Mouse (Mus musculus) neural tube, embryonic 15.5 days (tissue): ENCODE measurements around the gene Rffl. TPM values are rescaled to one million over a fixed set of nuclear protein-coding genes. Genes with fewer than 3 reads are reported as not detected.
"Not testable (repeated sequence)": the region's sequence is repeated elsewhere in the genome, so short reads cannot be mapped to it uniquely, and the experiment has no call there.

Experiments used
- ATAC-seq: fragments of 200-750 bp; cut with Nextera tagmentation; 2 replicates; pipeline ENCODE4 v1.8.0; 2017; ENCODE audit warnings: mild to moderate bottlenecking, moderate TSS enrichment, moderate library complexity; ENCODE audit not compliant: low FRiP score
- H3K27ac ChIP-seq: fragments of 300-500 bp; sonication (generic); replicated peaks from 2 replicates; pipeline ENCODE4 v1.5.1; 2015; ENCODE audit warnings: mild to moderate bottlenecking, inconsistent platforms
- H3K27me3 ChIP-seq: fragments of 300-500 bp; sonication (generic); replicated peaks from 2 replicates; pipeline ENCODE4 v1.6.1; 2015; ENCODE audit warnings: inconsistent platforms
- H3K36me3 ChIP-seq: fragments of 300-500 bp; sonication (generic); 2 replicates; pipeline ENCODE4 v1.6.1; 2015; ENCODE audit warnings: inconsistent platforms
- H3K4me1 ChIP-seq: fragments of 300-500 bp; sonication (generic); 2 replicates; pipeline ENCODE4 v1.6.1; 2015; ENCODE audit warnings: inconsistent platforms
- H3K4me2 ChIP-seq: fragments of 300-500 bp; sonication (generic); 2 replicates; pipeline ENCODE4 v1.6.1; 2015; ENCODE audit warnings: inconsistent platforms, mild to moderate bottlenecking, moderate library complexity
- H3K4me3 ChIP-seq: fragments of 300-500 bp; sonication (generic); replicated peaks from 2 replicates; pipeline ENCODE4 v1.5.1; 2015; ENCODE audit warnings: mild to moderate bottlenecking, inconsistent platforms
- H3K9ac ChIP-seq: fragments of 300-500 bp; sonication (generic); replicated peaks from 2 replicates; pipeline ENCODE4 v1.6.1; 2015; ENCODE audit warnings: mild to moderate bottlenecking, inconsistent platforms
- H3K9me3 ChIP-seq: fragments of 300-500 bp; sonication (generic); replicated peaks from 2 replicates; pipeline ENCODE4 v1.6.1; 2016; ENCODE audit warnings: inconsistent platforms
- WGBS: fragments of 180-500 bp; shearing (Covaris S2); methylation state at CpG from one replicate; pipeline ENCODE4 v1.1.7; 2015; ENCODE audit warnings: mixed read lengths; 5-methylcytosine and 5-hydroxymethylcytosine counted together
- polyA plus RNA-seq: library from polyadenylated mRNA; unstranded; fragments of >200 nt; fragmentation: Nextera tagmentation; extraction: Ambion mirVana; gene quantifications from 2 replicates; pipeline ENCODE4 v1.2.1, GENCODE M21; 2015

Rffl gene
- polyA plus RNA-seq, 1 experiment from 2014 or later, result 3.8 TPM

GRCm38 (mm10) chr11:82838511-82838910 lies 32.5 kb downstream of the Rffl start:
- Histone ChIP-seq H3K27ac (no peak overlapping the region), H3K27me3 (no peaks in the 10 kb centered on the region), H3K4me3 (no peak overlapping the region), H3K36me3 (no peaks in the 10 kb centered on the region), H3K4me1 (peaks cover 29% of the 10 kb centered on the region), H3K4me2 (no peak overlapping the region), H3K9me3 (no peaks in the 10 kb centered on the region), H3K9ac (no peak overlapping the region)
- 30% methylated on average over 5 of the region's 5 CpGs for WGBS
- no peak for ATAC-seq

GRCm38 (mm10) chr11:82837848-82838247 lies 33.2 kb downstream of the Rffl start:
- Histone ChIP-seq H3K4me1 (peaks cover 29% of the 10 kb centered on the region), H3K36me3 (no peaks in the 10 kb centered on the region), H3K9ac (no peak overlapping the region), H3K9me3 (no peaks in the 10 kb centered on the region), H3K27me3 (no peaks in the 10 kb centered on the region), H3K4me2 (no peak overlapping the region), H3K27ac (no peak overlapping the region), H3K4me3 (no peak overlapping the region)
- no peak for ATAC-seq
- 14% methylated on average over 7 of the region's 7 CpGs for WGBS

- Histone ChIP-seq H3K36me3 (no peaks in the 10 kb centered on the region), H3K27me3 (no peaks in the 10 kb centered on the region), H3K9ac (no peak overlapping the region), H3K27ac (no peak overlapping the region), H3K4me3 (no peak overlapping the region), H3K4me1 (peaks cover 29% of the 10 kb centered on the region), H3K9me3 (no peaks in the 10 kb centered on the region), H3K4me2 (no peak overlapping the region)
- ATAC-seq, result no peak
- whole genome bisulfite sequencing, result 18% methylated on average over 7 of the region's 7 CpGs
These were observed 33.8 kb downstream of the Rffl start for GRCm38 (mm10) chr11:82837192-82837591.

GRCm38 (mm10) chr11:82835616-82836432 lies 35.2 kb downstream of the Rffl start:
- H3K4me3 ChIP-seq, result no peak overlapping the region

GRCm38 (mm10) chr11:82834359-82834758 lies 36.7 kb downstream of the Rffl start:
- H3K4me3 ChIP-seq, H3K4me2 ChIP-seq, H3K27me3 ChIP-seq, H3K27ac ChIP-seq, H3K36me3 ChIP-seq, ATAC-seq, H3K9me3 ChIP-seq, H3K9ac ChIP-seq: not testable (repeated sequence)
- H3K4me1 ChIP-seq, result peaks cover 44% of the 10 kb centered on the region
- 87% methylated on average over 7 of the region's 7 CpGs for WGBS

More at GRCm38 (mm10) chr11:82835616-82836432, 35.2 kb downstream of the Rffl start:
- no peaks in the 10 kb centered on the region for H3K27me3 ChIP-seq
- H3K4me1 ChIP-seq, result peaks cover 42% of the 10 kb centered on the region
- WGBS, result 53% methylated on average over 11 of the region's 11 CpGs
- no peak for ATAC-seq
- H3K4me2 ChIP-seq, result no peak overlapping the region
- H3K36me3 ChIP-seq, result no peaks in the 10 kb centered on the region
- no peaks in the 10 kb centered on the region for H3K9me3 ChIP-seq
- H3K27ac ChIP-seq, result no peak overlapping the region
- no peak overlapping the region for H3K9ac ChIP-seq

GRCm38 (mm10) chr11:82833929-82834328 lies 37.1 kb downstream of the Rffl start:
- H3K4me1 ChIP-seq, result peaks cover 44% of the 10 kb centered on the region

GRCm38 (mm10) chr11:82832402-82832801 lies 38.6 kb downstream of the Rffl start:
- H3K4me2 ChIP-seq, H3K4me3 ChIP-seq, H3K36me3 ChIP-seq, H3K9ac ChIP-seq, H3K9me3 ChIP-seq, ATAC-seq, H3K27ac ChIP-seq, H3K27me3 ChIP-seq: not testable (repeated sequence)
- H3K4me1 ChIP-seq, result peaks cover 30% of the 10 kb centered on the region
- WGBS, result 82% methylated on average over 10 of the region's 10 CpGs

More at GRCm38 (mm10) chr11:82833929-82834328, 37.1 kb downstream of the Rffl start:
- no peak overlapping the region for H3K27ac ChIP-seq
- no peak overlapping the region for H3K9ac ChIP-seq
- H3K27me3 ChIP-seq, result no peaks in the 10 kb centered on the region
- WGBS, result 72% methylated on average over 8 of the region's 8 CpGs
- no peak for ATAC-seq
- H3K9me3 ChIP-seq, result no peaks in the 10 kb centered on the region
- no peaks in the 10 kb centered on the region for H3K36me3 ChIP-seq
- no peak overlapping the region for H3K4me2 ChIP-seq
- H3K4me3 ChIP-seq, result no peak overlapping the region

GRCm38 (mm10) chr11:82831008-82831893 lies 39.8 kb downstream of the Rffl start:
- Histone ChIP-seq H3K4me2 (peak overlapping the region; percentile 36), H3K4me3 (no peak overlapping the region), H3K36me3 (no peaks in the 10 kb centered on the region), H3K27ac (0 out of 2 replicates have a peak overlapping the region, but pooled peaks have one; percentile 37), H3K4me1 (peaks cover 23% of the 10 kb centered on the region), H3K9ac (no peak overlapping the region), H3K9me3 (no peaks in the 10 kb centered on the region), H3K27me3 (no peaks in the 10 kb centered on the region)
- ATAC-seq, result peak; percentile 76
- 9% methylated on average over 10 of the region's 10 CpGs for WGBS

- Histone ChIP-seq H3K9ac (no peak overlapping the region), H3K9me3 (no peaks in the 10 kb centered on the region), H3K36me3 (no peaks in the 10 kb centered on the region), H3K4me1 (peaks cover 12% of the 10 kb centered on the region), H3K4me2 (no peak overlapping the region), H3K4me3 (no peak overlapping the region), H3K27me3 (no peaks in the 10 kb centered on the region), H3K27ac (no peak overlapping the region)
- no peak for ATAC-seq
These were observed 44.2 kb downstream of the Rffl start for GRCm38 (mm10) chr11:82826818-82827217.

GRCm38 (mm10) chr11:82820788-82821456 lies 50.1 kb downstream of the Rffl start:
- WGBS, result 88% methylated on average over 13 of the region's 13 CpGs
- no peaks in the 10 kb centered on the region for H3K27me3 ChIP-seq
- ATAC-seq, result no peak
- no peak overlapping the region for H3K9ac ChIP-seq
- H3K4me1 ChIP-seq, result no peaks in the 10 kb centered on the region
- H3K36me3 ChIP-seq, result no peaks in the 10 kb centered on the region
- H3K27ac ChIP-seq, result no peak overlapping the region
- H3K9me3 ChIP-seq, result no peaks in the 10 kb centered on the region
- no peak overlapping the region for H3K4me3 ChIP-seq
- H3K4me2 ChIP-seq, result no peak overlapping the region

GRCm38 (mm10) chr11:82819350-82819749 lies 51.7 kb downstream of the Rffl start:
- H3K27me3 ChIP-seq, result no peaks in the 10 kb centered on the region
- no peaks in the 10 kb centered on the region for H3K4me1 ChIP-seq
- ATAC-seq, result no peak
- no peak overlapping the region for H3K4me2 ChIP-seq
- H3K27ac ChIP-seq, result no peak overlapping the region
- H3K9me3 ChIP-seq, result no peaks in the 10 kb centered on the region
- no peak overlapping the region for H3K4me3 ChIP-seq
- no peak overlapping the region for H3K9ac ChIP-seq
- 57% methylated on average over 4 of the region's 4 CpGs for WGBS
- H3K36me3 ChIP-seq, result no peaks in the 10 kb centered on the region
